Mouse (Mus musculus): Measurements from ENCODE around the gene Tprg.

DNA sequence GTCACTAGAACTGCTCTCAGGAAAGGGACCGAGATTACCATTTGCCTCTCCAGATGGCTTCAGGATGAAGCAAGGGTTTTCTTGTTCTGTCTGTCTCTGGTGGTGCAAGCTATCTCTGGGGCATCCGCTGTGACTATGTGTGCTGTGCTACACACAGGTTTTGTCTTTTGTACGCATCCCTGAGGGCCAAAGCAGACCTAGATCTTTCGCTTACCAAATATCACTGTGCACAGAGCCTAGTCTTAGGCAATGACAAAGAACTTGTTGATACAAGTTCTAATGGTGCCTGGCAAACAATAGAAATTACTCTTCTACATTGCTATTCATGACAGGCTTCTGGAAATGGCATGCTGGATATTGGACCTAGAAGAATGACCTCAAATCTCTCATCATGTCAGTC lies 16.0 kb downstream of the Tprg start:
- TF ChIP-seq CTCF (IDR thresholded peaks at IDR 0.05) (no peak), POLR2A (IDR thresholded peaks at IDR 0.05; ENCODE audit: insufficient read depth, low read depth, low read length) (no peak), EP300 (IDR thresholded peaks at IDR 0.05; ENCODE audit: insufficient read depth, low read depth, low read length) (no peak)
